Mouse (Mus musculus) thymus, postnatal 36 days (tissue): ENCODE results near the gene Ctr9.
A peak's percentile ranks its signal among the peaks of the same experiment; 100 is the strongest.

Experiments used
- DNase-seq, 2 experiments: peaks; one replicate each; pipeline ENCODE4 v3.0.0; 2022; ENCODE audit warnings: mixed read lengths in 2 of 2

Gene Ctr9

DNA sequence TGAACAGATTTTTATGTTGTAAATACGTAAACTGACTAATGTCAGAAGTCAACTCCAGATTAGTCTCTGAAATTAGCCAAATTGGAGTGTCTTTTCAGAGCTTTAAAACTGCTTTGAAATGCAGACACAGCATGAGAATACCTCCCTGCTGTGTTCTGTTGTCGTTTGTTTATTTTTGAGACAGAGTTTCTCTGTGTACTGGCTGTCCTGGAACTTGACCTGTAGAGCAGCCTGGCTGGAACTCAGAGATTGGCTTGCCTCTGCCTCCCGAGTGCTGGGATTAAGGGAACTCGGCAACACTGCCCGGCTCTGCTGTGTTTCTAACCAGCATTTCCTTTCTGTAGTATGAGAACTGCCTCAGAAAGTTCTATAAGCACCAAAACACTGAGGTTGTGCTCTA lies 20.2 kb downstream of the Ctr9 start:
- no peak for DNase-seq

DNA sequence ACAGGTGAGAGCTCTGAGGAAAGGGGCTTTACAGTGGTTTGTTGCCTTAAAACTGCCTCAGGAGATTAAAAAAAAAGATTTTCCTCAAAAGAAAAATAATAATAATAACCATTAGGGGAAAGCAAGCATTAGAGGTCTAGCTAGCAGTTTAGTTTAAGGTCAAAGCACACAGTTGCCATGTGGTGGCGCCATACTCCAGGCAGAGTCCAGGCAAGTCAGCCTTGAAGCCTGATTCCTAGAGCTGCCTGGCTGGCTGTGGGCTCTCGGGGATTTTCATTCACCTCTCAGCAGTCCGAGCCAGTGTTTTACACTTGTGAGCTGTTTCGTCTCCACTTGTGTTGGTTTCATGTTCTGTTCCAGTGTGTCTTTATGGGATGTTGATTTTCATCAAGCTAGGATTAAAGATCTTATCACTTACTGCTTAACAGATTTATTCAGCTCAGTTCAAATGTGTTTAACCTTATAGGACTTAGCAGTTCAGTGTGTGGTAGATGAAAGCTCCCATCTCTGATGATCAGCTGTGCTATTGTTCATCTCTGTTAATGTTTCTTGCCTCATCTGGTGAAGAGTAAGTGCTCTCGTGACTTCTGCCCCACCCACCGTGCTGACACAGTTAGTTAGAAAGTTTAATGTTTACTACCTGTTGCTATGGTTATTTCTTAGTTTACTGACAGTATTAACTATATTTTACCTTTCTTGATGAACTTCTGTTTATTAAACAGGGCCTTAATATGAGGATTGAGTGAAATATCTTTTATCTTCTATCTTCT lies 21.1 kb downstream of the Ctr9 start:
- DNase-seq, result peak; percentile 58 to 59

DNA sequence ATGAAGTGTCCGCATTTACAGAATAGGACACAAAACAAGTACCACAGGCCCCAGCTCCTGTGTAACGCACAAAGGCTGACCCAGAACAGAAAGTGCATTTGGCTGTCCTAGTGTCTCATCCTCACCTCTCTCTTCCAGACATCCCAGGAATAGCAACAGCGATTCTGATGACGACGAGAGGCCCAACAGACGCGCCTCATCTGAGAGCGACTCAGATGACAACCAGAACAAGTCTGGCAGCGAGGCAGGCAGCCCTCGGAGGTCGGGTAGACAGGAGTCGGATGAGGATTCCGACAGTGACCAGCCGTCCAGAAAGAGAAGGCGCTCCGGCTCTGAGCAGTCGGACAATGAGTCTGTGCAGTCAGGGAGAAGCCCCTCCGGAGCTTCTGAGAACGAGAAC lies 26.5 kb downstream of the Ctr9 start:
- DNase-seq, result no peak

DNA sequence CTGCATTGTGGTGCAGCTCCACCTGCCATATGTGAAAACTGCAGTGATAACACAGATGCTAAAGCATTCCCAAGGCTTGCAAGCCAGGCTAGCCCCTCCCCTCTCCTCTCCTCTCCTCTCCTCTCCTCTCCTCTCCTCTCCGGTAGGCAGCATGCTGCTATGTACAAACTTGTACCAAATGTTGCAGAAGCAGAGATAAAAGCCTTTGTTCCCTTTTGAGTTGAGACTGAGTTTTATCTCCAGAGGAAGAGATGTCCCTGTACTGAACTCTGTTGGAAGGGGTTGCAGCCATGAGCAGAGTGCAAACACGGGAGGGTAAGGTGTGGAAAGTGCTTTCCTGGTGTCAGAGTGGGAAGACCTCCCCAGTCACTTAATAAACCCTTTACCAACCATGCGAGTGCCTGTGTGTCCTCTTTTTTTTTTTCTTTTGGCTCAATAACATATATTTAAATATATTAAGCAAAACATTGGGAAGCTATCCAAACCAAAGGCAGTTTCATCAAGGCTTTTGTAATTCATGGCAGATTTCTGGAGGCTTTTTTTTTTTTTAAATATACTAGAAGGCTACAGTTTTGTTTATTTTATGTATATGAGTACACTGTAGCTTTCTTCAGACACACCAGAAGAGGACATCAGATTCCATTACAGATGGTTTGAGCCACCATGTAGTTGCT lies 27.4 kb downstream of the Ctr9 start:
- DNase-seq, result no peak

DNA sequence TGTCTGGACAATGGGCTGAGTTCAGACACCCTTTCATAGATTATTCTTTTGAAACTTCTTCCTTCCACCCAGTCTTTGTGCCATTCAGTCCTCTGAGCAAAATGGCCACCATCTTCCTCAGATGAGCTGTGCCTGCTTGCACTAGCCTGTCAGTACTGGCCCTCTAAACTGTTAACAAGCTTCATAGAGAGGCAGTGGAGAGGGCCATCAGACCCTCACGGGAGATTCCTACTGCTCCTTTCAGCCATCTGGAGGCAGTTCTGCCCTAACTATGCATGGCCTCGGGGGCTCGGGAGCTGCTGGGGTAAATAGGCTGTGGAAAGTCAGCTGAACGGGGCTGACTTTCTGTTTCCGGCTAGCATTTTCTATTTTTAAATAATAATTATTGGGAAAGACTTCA lies 30.8 kb downstream of the Ctr9 start:
- no peak for DNase-seq

DNA sequence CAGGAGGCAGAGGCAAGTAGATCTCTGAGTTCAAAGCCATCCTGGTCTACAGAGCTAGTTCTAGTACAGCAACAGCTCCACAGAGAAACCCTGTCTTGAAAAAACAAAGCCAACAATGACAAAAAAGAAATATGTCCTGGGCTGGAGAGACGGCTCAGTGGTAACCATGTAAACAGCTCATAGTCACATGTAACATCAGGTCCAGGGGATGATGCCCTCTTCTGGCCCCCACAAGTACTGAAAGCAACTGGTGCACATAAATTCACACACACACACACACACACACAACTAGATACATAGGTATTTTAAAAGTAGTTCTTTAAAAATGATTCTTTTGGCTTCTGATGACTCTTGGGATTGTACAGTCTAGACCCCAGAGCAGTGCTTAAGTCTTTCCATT lies 34.2 kb downstream of the Ctr9 start:
- no peak for DNase-seq

DNA sequence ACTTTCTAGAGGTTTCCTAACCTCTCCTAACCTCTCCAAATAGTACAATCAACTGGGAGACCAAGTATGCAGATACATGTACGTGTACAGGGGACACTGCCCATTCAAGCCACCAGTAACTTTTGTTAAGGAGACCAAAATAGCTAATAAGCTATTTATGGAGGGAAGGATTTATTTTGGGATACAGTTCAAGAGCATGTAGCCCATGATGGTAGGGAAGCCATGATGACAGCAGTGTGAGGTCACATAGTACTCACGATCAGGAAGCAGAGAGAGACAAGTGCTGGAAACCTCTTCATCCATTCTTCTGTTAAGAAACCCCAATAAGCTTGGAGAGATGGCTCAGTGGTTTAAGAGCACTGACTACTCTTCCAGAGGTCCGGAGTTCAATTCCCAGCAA lies 39.4 kb downstream of the Ctr9 start:
- no peak for DNase-seq

DNA sequence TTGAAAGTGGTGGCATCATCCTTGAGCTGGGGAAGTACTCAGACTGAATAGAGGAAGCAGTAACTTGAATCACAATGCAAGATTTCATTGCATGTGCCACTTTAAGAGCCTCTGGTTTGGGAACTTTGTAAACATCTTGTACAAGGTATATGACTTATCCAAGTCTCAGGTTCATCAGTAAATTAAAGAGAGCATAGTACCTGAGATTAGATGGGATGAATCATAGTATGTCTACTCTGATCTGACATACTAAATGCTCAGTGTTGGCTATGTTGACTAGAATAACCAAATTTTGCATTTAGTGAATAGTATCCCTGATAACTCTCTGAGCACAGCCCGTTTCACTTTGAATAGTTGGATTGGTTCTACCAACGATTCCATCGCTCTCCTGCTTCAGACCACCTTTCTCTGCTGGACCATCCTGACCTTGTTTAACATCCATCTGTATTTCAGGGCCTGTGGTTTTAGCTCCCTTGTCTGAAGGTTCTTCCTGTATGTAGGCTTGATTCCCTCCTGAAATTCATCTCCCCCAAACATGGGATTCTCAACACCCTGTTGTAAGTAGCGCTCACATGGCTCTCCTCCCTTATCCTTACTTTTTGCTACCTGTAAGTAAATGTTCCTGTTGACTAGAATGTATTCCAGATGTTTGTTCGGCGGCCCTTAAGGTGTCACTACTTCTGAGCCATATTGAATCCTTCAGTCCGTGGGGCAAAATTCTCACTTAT lies 40.9 kb downstream of the Ctr9 start:
- no peak for DNase-seq

DNA sequence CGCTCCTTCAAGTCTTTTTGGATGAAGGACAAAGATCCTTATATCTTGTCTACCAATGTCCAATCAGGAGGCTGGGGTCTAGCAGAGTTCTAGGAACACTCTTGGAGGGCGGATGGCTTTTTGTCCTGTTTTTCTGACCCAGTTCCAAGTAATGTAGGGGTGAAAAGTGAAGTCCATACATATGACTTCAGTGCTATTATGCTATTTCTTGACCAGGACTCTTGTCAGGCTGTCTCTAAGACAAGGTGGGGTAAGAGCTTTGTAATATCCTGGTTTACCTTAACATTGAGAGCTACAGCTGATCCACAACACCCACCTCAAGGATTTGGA lies 41.4 kb downstream of the Ctr9 start:
- no peak for DNase-seq

DNA sequence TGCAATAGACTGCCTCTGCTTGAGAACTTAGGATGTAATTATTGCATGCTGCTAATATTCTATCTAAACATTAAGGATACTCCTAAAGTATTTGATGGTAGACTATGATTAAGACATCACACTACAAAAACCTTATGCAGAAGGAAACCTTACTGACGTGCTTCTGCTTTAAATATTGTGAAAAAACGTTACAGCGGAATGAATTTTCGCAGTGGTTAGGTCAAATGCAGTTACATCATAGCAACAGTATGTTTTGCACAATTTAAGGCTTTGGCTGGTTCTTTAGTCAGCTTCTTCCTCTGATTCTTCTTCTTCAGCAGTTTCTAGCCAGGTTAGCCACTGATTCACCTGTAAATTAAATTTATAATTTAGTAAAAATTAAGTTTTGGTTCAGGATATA lies 43.7 kb downstream of the Ctr9 start:
- DNase-seq, result no peak

DNA sequence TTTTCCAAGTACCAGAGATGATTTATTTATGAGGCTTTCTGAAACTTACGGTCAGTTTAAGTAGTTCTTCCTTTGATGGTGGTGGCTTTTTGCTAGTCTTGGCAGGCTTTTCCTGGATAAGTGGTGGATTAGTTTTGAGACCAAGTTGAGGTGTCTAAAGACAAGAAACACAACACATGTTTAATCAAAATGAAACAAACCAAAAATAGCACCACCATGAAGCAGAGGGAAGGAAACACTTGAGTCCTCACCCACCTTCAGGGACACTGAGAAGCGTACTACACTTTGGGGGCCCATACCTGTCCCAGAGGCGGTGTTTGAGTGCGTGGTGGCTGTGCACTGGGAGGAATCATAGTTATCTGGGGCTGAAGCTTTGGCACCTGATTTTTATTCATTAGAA lies 46.5 kb downstream of the Ctr9 start:
- no peak for DNase-seq

DNA sequence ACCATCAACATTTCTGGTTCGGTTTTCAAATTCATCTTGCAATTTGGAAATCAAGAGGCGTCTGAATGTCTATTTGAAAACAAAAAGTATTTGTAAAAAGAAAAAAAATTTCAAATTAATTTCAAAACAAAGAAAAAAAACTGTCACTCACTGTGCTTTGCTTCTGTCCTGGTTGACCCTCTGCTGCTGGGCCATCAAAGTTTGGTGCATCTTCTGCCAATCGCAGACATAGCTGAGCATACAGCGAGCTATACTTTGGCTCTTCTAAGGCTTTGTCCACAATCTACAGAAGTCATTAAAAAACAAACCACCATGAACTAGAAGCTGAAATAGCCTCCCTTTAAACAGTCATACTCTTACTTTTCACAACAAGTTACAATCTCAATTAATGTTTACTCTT lies 49.5 kb downstream of the Ctr9 start:
- DNase-seq, result no peak

DNA sequence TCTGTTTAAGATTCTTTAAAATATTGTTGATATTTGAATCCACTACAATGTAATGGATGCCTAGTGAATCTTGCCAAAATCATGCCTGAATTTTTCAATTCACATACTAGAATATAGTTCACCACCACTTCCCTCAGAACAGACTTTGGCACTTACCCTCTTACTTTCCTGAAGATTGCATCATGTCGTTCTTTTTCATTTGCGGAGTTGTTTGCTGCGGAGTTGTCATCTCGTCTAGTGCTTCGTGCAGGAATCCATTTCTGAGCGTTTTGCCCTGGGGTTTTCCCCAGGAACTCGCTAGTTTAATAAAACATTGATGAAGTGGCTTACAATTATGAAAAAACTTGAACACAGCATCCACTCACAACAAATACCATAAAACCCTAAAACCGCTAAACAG lies 51.3 kb downstream of the Ctr9 start:
- no peak for DNase-seq

DNA sequence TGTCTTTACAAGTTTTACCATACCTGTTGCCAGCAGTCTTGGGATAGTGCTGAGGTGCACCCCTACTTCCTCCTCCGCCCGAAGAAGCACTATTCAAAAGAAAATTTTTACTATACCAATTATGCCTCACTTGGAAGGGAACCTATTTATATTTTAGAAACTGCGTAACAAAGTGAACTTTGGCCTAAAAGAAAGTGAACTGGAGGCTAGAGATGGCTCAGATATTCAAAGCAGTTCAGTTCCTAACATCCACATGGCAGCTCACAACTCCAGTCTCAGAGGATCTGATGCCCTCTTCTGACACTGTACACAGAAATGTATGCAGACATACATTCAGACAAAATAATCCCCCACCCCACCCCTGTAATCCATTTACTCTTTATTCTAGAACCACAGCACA lies 52.1 kb downstream of the Ctr9 start:
- no peak for DNase-seq

DNA sequence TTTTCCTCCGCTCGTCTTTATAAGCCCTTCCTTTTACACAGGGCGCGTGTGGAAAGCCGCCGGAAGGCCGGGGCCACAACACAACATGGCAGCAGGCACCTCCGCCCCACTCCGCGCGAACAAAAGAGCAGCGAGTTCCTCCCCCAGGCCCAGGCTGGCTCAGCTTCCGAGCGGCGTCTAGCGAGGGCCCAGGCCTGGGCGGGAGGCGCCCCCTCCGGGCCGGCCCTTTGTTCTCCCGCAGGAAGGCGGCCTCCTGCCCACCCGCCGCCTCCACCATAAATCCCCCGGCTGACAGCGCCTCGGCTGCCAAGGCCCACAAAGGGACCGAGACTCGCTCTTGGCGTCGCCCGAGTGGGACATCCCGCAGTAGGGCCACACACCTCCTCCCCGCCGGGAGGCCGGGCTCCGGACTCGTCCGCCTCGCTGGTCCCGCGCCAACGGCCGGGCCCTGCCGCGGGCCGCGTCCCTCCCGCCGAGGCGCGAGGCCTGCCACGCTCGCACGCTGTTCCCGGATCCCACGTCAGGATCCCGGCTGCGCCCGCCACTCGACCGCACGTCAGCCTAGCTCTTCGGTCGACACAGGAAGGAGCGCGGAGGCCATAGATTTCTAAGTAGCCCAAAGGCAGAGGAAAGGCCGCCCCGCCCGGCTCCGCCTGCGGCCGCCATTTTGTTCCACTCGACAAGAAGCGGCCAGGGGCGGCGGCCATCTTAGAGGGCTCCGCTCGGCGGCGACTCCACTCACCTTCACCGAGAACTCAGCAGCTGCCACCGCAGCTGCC lies 53.5 kb downstream of the Ctr9 start:
- peak; percentile 87 to 91 for DNase-seq

DNA sequence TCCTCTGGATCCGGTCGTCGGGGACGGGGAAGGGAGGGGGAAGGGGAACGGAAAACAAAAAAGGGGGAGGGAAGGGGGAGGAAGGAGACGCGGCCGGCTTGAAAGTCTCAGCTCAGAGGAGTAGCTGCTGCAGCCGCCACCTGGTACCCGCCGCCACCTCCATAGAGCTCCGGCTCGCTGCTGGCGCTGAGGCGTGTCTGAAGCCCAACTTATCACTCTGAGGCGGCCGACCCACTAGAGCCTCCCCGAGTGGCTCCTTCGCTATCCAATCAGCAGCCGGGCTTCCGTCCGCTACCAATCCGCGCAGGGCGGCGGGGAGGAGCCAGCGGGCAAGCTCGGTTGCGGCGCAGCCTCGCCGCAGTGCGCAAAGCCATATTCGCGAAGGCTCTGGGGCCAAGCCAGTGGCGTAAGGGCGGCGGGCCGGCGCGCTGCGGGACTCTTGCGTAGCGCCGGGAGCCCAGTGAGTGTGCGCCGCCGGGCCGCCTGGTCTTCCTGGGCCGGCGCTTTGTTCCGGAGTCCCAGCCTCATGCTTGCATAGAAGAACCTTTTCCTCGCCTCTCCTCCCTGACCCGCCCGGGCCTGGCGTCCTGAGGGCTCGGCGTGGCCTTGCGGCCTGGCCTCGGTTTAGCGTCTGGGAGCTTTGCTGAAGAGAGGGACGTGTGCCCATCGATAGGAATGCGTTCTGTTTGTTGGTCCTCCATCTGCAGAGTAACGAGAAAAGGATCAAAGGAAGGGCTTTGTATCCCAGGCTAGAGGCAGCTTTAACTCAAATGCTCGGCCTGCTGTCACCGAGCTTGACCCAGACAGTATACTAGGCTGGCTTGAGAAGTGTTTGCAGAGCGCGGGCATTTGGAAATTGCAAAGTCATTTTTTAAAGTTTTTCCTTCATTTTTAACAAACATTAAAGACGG lies 54.3 kb downstream of the Ctr9 start, which contains the start of gene Eif4g2:
Gene Eif4g2, minus strand, starts transcription at position 209 of the 911 bp plus-strand sequence.
- DNase-seq, result peak; percentile 97 to 99

DNA sequence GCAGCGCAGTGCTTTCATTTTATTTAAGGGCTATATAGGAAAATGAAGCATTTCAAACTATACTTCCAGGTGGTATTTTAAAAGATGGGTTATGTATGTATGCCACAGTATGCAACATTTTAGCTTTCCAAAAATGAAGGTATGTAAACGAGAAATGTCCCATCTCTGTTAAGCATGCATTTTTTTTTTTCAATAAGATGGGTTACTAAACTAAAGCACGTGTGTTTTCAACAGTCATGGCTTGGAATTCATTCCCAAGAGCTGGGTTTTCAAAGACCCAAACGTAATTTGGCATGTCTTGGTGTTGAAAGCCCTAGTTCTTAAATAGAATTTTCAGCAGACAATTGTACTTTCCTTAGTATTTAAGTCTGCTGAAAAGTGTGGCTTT lies 55.0 kb downstream of the Ctr9 start:
- DNase-seq, result no peak

DNA sequence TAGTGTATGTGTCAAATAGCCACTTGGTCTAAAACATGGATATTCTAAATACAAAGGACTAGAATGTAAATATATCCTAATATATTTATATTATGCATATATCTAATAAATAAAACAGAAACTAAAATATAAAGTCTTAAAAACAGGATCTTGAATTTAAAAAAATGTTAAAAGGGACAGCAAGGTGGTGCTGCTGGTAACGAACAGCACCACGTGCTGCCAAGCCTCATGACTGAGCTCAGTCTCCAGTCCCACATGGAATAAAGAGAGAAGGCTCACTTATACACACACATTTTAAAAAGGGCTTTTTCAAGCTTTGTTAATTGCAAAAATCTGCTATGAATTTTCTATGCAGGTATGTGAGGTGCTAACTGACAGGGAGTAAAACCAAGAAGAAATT lies 55.7 kb downstream of the Ctr9 start:
- no peak for DNase-seq

DNA sequence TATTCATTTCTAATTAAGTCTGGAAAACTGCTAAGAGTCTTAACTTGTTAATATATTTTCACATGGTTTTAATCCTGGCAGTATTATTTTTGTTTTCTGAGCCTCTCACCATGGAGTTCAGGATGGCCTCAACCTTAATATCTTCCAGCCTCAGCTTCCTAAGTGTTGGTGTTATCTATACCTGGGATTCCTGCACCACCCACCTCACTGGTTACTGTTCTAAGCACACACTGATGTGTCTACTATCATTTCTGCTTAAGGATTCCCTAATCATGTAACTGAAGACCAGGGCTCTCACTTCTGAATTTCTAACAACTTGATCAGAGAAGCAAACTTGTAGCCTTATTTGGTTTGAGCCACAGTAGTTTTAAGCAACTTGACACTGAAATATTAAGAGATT lies 56.4 kb downstream of the Ctr9 start:
- DNase-seq, result no peak

DNA sequence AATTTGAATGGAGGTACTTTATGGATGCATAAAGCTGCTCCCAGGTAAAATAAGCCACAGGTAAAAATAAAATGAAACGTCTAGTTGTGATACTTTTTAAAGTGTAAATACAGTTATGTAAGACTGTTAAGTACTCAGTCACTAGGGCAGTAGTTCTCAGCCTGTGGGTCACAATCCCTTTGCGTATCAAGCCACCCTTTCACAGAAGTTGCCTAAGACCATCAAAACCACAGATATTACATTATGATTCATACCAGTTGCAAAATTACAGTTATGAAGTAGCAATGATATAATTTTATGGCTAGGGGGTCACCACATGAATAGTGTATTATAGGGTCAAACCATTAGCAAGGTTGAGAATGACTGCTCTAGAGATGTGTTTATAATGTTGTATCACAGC lies 66.4 kb downstream of the Ctr9 start:
- DNase-seq, result no peak

DNA sequence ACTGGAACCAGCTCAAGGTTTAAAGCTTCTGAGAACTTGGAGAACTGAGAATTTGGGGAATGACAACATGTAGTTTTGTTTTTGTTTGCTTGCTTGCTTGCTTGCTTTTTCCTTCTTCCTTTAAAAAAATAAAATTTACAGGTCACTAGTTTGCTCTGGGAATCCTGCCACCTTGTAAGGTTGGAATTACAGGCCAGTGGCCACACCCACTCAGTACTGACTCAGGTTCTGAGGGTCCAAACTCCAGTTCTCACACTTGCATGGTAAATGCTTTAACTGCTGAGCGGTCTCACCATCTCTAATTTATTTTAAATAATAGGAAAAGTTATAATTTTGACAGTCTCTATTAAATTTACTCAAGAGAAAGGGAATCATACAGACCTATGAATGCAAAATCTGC lies 69.4 kb downstream of the Ctr9 start:
- DNase-seq, result no peak
